Mouse (Mus musculus) forebrain, postnatal 0 days (tissue): ENCODE data around the gene Krtap19-3. TPM values are rescaled to one million over a fixed set of nuclear protein-coding genes. Genes with fewer than 3 reads are reported as not detected.

Experiments
- ATAC-seq: fragments of 200-750 bp; cut with Nextera tagmentation; 2 replicates; pipeline ENCODE4 v1.8.0; 2017; ENCODE audit warnings: mild to moderate bottlenecking, moderate library complexity
- DNase-seq: peaks from one replicate; pipeline ENCODE4 v3.0.0-alpha.2; 2015
- H3K27ac ChIP-seq: fragments of 300-500 bp; sonication (generic); 2 replicates; pipeline ENCODE4 v1.5.1; 2014; ENCODE audit warnings: low read depth, mild to moderate bottlenecking, antibody characterized with exemption, low read length, moderate library complexity, mixed read lengths
- H3K27me3 ChIP-seq: fragments of 300-500 bp; sonication (generic); 2 replicates; pipeline ENCODE4 v1.6.1; 2014; ENCODE audit warnings: mild to moderate bottlenecking, low read length, mixed read lengths; ENCODE audit not compliant: insufficient read depth
- H3K36me3 ChIP-seq: fragments of 300-500 bp; sonication (generic); 2 replicates; pipeline ENCODE4 v1.6.1; 2014; ENCODE audit warnings: mild to moderate bottlenecking, moderate library complexity; ENCODE audit not compliant: insufficient read depth
- H3K4me1 ChIP-seq: fragments of 300-500 bp; sonication (generic); 2 replicates; pipeline ENCODE4 v1.6.1; 2014; ENCODE audit warnings: antibody characterized with exemption; ENCODE audit not compliant: insufficient read depth
- H3K4me2 ChIP-seq: fragments of 300-500 bp; sonication (generic); 2 replicates; pipeline ENCODE4 v1.6.1; 2014; ENCODE audit warnings: low read depth, mild to moderate bottlenecking, moderate library complexity
- H3K4me3 ChIP-seq: fragments of 300-500 bp; sonication (generic); 2 replicates; pipeline ENCODE4 v1.5.1; 2014; ENCODE audit warnings: low read depth, low read length, mixed read lengths
- H3K9ac ChIP-seq: fragments of 300-500 bp; sonication (generic); 2 replicates; pipeline ENCODE4 v1.6.1; 2014; ENCODE audit warnings: mild to moderate bottlenecking
- H3K9me3 ChIP-seq: fragments of 300-500 bp; sonication (generic); 2 replicates; pipeline ENCODE4 v1.6.1; 2016; ENCODE audit warnings: low read length
- CTCF ChIP-seq: sonication (generic); IDR thresholded peaks from 2 replicates; pipeline ENCODE4 v1.5.1; 2016; ENCODE audit warnings: antibody characterized with exemption, control low read depth, low read depth
- WGBS: fragments of 180-500 bp; shearing (Covaris S2); extraction: QIAGEN DNeasy Blood & Tissue Kit; methylation state at CpG from one replicate; pipeline ENCODE4 v1.1.7; 2014; 5-methylcytosine and 5-hydroxymethylcytosine counted together
- polyA plus RNA-seq: library from polyadenylated mRNA; unstranded; fragments of >200 nt; fragmentation: Nextera tagmentation; extraction: Ambion mirVana; gene quantifications from 2 replicates; pipeline ENCODE4 v1.2.1, GENCODE M21; 2015
- total RNA-seq: library from RNA; depleted of rRNA; stranded (reverse); fragments of >200 nt; gene quantifications from 2 replicates; pipeline ENCODE4 v1.2.3, GENCODE M21; 2014; rRNA removed

Gene Krtap19-3
- total and polyA plus RNA-seq, 2 experiments from 2014 or later: not detected

GRCm38 (mm10) chr16:88851450-88851849 lies 26.4 kb downstream of the Krtap19-3 start:
- no peak overlapping the region for H3K27ac ChIP-seq
- WGBS: 13% methylated on average over 5 of the region's 5 CpGs
- DNase-seq: peak; percentile 21
- H3K9ac ChIP-seq: no peak overlapping the region
- no peaks in the 10 kb centered on the region for H3K9me3 ChIP-seq
- no peak for ATAC-seq
- H3K4me1 ChIP-seq: no peaks in the 10 kb centered on the region
- no peak overlapping the region for H3K4me3 ChIP-seq
- TF ChIP-seq CTCF: peak; percentile 62
- H3K36me3 ChIP-seq: no peaks in the 10 kb centered on the region
- H3K4me2 ChIP-seq: no peak overlapping the region
- no peaks in the 10 kb centered on the region for H3K27me3 ChIP-seq

DNA sequence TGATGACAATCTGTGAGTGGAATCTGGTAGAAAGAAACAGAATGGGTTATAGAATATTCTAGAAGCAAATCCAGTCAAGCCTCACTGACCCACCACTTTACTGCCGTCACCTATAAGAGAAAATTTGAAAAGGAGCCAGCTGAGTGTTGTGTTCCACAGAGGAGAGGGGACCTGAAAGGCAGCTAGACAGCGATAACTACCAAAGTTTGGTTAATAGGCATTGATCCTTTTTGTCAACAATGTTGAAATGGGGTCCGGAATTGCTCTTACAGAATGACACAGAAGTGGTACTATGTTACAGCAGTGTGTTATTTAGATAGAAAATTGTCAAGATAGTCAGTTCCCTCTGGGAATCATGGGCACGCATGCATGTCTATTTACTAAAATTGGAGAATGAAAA lies 29.3 kb downstream of the Krtap19-3 start:
- no peak overlapping the region for H3K4me3 ChIP-seq
- H3K9ac ChIP-seq: no peak overlapping the region
- no peak overlapping the region for H3K4me2 ChIP-seq
- H3K36me3 ChIP-seq: no peaks in the 10 kb centered on the region
- DNase-seq (no peak), ATAC-seq (no peak)
- WGBS: 84% methylated on average over 4 of the region's 4 CpGs
- TF ChIP-seq CTCF: no peak
- H3K9me3 ChIP-seq: no peaks in the 10 kb centered on the region
- H3K27me3 ChIP-seq: no peaks in the 10 kb centered on the region
- H3K4me1 ChIP-seq: no peaks in the 10 kb centered on the region
- H3K27ac ChIP-seq: no peak overlapping the region

- Histone ChIP-seq H3K27ac (no peak overlapping the region), H3K36me3 (no peaks in the 10 kb centered on the region), H3K9ac (no peak overlapping the region), H3K9me3 (no peaks in the 10 kb centered on the region), H3K4me1 (no peaks in the 10 kb centered on the region), H3K4me3 (no peak overlapping the region), H3K4me2 (no peak overlapping the region), H3K27me3 (no peaks in the 10 kb centered on the region)
- DNase-seq: no peak
- ATAC-seq: no peak
- WGBS: 95% methylated on average over 1 of the region's 1 CpGs
- TF ChIP-seq CTCF: no peak
These were observed 30.5 kb downstream of the Krtap19-3 start for GRCm38 (mm10) chr16:88847363-88847762.

Other genes with a start within 250 kb of the Krtap19-3 start
- not detected in 2 replicates for gene Krtap26-1, start 230.2 kb downstream of the Krtap19-3 start, total RNA-seq
- not detected in 2 replicates for gene Krtap26-1, start 230.2 kb downstream of the Krtap19-3 start, polyA plus RNA-seq
- not detected in 2 replicates for gene Krtap27-1, start 206.4 kb downstream of the Krtap19-3 start, total RNA-seq
- gene Krtap27-1, start 206.4 kb downstream of the Krtap19-3 start, polyA plus RNA-seq: not detected in 2 replicates
- gene 2310061N02Rik, start 170.1 kb downstream of the Krtap19-3 start, total RNA-seq: not detected in 2 replicates
- not detected in 2 replicates for gene 2310061N02Rik, start 170.1 kb downstream of the Krtap19-3 start, polyA plus RNA-seq
- not detected in 2 replicates for gene Krtap13-1, start 149.2 kb downstream of the Krtap19-3 start, total RNA-seq
- not detected in 2 replicates for gene Krtap13-1, start 149.2 kb downstream of the Krtap19-3 start, polyA plus RNA-seq
- gene Krtap13, start 126.4 kb downstream of the Krtap19-3 start, total RNA-seq: not detected in 2 replicates
- gene Krtap13, start 126.4 kb downstream of the Krtap19-3 start, polyA plus RNA-seq: not detected in 2 replicates
- not detected in 2 replicates for gene 2310034C09Rik, start 119.2 kb downstream of the Krtap19-3 start, total RNA-seq
- gene 2310034C09Rik, start 119.2 kb downstream of the Krtap19-3 start, polyA plus RNA-seq: not detected in 2 replicates
- gene 2310057N15Rik, start 103.8 kb downstream of the Krtap19-3 start, total RNA-seq: not detected in 2 replicates
- gene 2310057N15Rik, start 103.8 kb downstream of the Krtap19-3 start, polyA plus RNA-seq: not detected in 2 replicates
- not detected in 2 replicates for gene Gm5965, start 100.1 kb downstream of the Krtap19-3 start, total RNA-seq
- gene Gm5965, start 100.1 kb downstream of the Krtap19-3 start, polyA plus RNA-seq: not detected in 2 replicates
- not detected in 2 replicates for gene Gm20741, start 65.8 kb downstream of the Krtap19-3 start, total RNA-seq
- gene Gm20741, start 65.8 kb downstream of the Krtap19-3 start, polyA plus RNA-seq: not detected in 2 replicates
- gene Krtap15, start 57.8 kb downstream of the Krtap19-3 start, total RNA-seq: not detected in 2 replicates
- not detected in 2 replicates for gene Krtap15, start 57.8 kb downstream of the Krtap19-3 start, polyA plus RNA-seq
- gene Krtap14, start 51.9 kb downstream of the Krtap19-3 start, total RNA-seq: not detected in 2 replicates
- gene Krtap14, start 51.9 kb downstream of the Krtap19-3 start, polyA plus RNA-seq: not detected in 2 replicates
- gene Krtap19-1, start 8.6 kb downstream of the Krtap19-3 start, total RNA-seq: not detected in 2 replicates
- not detected in 2 replicates for gene Krtap19-1, start 8.6 kb downstream of the Krtap19-3 start, polyA plus RNA-seq
- gene Krtap19-2, start 3.8 kb downstream of the Krtap19-3 start, total RNA-seq: not detected in 2 replicates
- gene Krtap19-2, start 3.8 kb downstream of the Krtap19-3 start, polyA plus RNA-seq: not detected in 2 replicates
- not detected in 2 replicates for gene Krtap19-4, start 7.1 kb upstream of the Krtap19-3 start, total RNA-seq
- gene Krtap19-4, start 7.1 kb upstream of the Krtap19-3 start, polyA plus RNA-seq: not detected in 2 replicates
- not detected in 2 replicates for gene Krtap19-5, start 18.4 kb upstream of the Krtap19-3 start, total RNA-seq
- gene Krtap19-5, start 18.4 kb upstream of the Krtap19-3 start, polyA plus RNA-seq: not detected in 2 replicates
- not detected in 2 replicates for gene Krtap19-9b, start 54.2 kb upstream of the Krtap19-3 start, total RNA-seq
- not detected in 2 replicates for gene Krtap19-9b, start 54.2 kb upstream of the Krtap19-3 start, polyA plus RNA-seq
- not detected in 2 replicates for gene Krtap16-3, start 84.8 kb upstream of the Krtap19-3 start, total RNA-seq
- not detected in 2 replicates for gene Krtap16-3, start 84.8 kb upstream of the Krtap19-3 start, polyA plus RNA-seq
- gene Krtap22-2, start 132.7 kb upstream of the Krtap19-3 start, total RNA-seq: not detected in 2 replicates
- gene Krtap22-2, start 132.7 kb upstream of the Krtap19-3 start, polyA plus RNA-seq: not detected in 2 replicates
- not detected in 2 replicates for gene Gm10229, start 137.2 kb upstream of the Krtap19-3 start, total RNA-seq
- not detected in 2 replicates for gene Gm10229, start 137.2 kb upstream of the Krtap19-3 start, polyA plus RNA-seq
- gene Krtap6-1, start 153.7 kb upstream of the Krtap19-3 start, total RNA-seq: not detected in 2 replicates
- not detected in 2 replicates for gene Krtap6-1, start 153.7 kb upstream of the Krtap19-3 start, polyA plus RNA-seq
- not detected in 2 replicates for gene Gm10228, start 163.4 kb upstream of the Krtap19-3 start, total RNA-seq
- not detected in 2 replicates for gene Gm10228, start 163.4 kb upstream of the Krtap19-3 start, polyA plus RNA-seq
- not detected in 2 replicates for gene Krtap6-5, start 169.8 kb upstream of the Krtap19-3 start, total RNA-seq
- gene Krtap6-5, start 169.8 kb upstream of the Krtap19-3 start, polyA plus RNA-seq: not detected in 2 replicates
- gene 1110025L11Rik, start 186.0 kb upstream of the Krtap19-3 start, total RNA-seq: not detected in 2 replicates
- not detected in 2 replicates for gene 1110025L11Rik, start 186.0 kb upstream of the Krtap19-3 start, polyA plus RNA-seq
- not detected in 2 replicates for gene Krtap6-3, start 206.0 kb upstream of the Krtap19-3 start, total RNA-seq
- not detected in 2 replicates for gene Krtap6-3, start 206.0 kb upstream of the Krtap19-3 start, polyA plus RNA-seq